Mouse (Mus musculus) heart, postnatal 0 days (tissue): ENCODE measurements around the gene 4931428L18Rik.

ENCODE experiments used
- CTCF ChIP-seq: IDR thresholded peaks from 2 replicates; pipeline ENCODE4 v1.5.1; 2016; ENCODE audit warnings: antibody characterized with exemption, control low read depth, low read depth
- EP300 ChIP-seq: IDR thresholded peaks from 2 replicates; pipeline ENCODE4 v1.6.1; 2016; ENCODE audit warnings: antibody characterized with exemption, low read depth

DNA sequence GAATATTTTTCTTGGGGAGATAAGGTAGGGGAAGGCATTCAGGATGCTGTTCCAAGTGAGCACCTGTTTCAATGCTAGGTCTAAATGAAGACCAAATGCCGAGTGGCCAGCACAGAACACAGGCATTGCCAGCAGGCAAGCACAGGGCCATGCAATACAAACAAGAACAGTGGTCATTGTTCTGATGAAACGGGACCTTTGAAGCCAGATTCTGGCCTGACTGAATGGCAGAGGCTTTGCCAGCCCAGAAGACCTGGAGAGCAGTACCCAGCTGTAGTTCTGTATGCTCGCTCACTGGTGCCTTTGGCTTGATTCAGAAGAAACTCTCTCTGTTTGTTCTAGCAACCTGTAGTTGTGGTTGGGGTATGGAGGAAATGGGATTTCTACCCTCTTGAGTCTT is 47.1 kb downstream of the 4931428L18Rik start:
- TF ChIP-seq CTCF (no peak), EP300 (no peak)
